Mouse (Mus musculus): ENCODE measurements around the gene Reck. TPM values are rescaled to one million over a fixed set of nuclear protein-coding genes. Genes with fewer than 3 reads are reported as not detected.

Reck gene
- 2.9 TPM for polyA plus RNA-seq (2014; fragmentation: Illumina TruSeq; extraction: RNeasy Lipid Tissue Mini Kit (QIAGEN cat#74804); ENCODE audit: low read depth, low replicate concordance)

DNA sequence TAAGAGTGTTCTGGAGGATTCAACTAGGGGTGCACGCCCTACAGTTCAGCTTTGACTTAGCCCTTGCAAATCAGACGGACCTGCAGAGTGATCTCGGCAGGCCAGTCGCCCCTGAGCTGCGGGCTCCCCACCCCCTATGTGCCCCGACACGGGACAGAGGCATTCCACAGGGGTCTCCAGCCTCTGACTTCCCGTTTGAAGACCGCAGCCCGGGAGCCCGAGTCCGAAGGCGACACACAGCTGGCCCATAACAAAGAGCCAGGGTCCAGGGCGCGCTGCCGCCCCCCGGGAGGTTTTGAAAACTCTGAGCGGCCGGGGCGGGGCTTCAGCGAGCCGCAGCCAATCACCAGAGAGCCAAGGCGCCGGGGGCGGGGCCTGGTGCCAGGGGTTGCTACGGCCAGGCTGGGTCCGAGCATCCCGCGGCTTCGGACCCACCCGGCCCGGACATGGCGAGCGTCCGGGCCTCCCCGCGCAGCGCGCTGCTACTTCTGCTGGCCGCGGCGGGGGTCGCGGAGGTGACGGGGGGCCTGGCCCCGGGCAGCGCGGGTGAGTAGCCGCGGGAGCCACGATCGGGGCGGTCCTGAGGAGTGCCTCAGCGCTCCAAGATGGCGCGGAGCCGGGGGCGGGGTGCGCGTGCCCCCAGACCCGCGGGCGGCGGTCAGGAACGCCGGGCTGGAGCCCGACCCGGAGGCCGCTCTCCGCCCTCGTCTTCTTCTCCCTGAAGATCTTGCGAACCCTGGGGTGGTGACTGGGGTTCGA is at the start of gene Reck:
Reck (plus strand) TSS at position 371 of the 759 bp plus-strand sequence.

DNA sequence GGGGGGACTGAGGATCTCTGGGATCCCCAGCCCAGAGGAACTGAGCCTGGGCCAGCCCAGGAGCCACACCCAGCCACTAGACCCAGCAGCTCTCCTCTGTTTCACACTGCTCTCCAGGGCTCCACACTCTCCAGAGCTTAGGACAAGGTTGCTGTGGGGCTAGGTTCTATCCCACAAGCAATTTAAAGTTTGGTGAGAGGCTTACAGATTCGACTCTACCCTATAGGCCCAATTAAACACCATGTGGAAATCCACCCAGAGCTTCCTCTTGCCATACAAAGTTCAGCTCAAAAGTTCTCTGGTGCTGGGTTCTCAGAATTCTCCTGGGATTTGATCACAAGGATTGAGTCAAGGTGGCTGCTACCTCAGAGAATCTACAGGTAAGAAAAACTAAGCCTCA is 35.2 kb upstream of the Reck start, which contains the start of gene Olfr157:
Olfr157 (minus strand) TSS at position 101 of the 400 bp plus-strand sequence.

DNA sequence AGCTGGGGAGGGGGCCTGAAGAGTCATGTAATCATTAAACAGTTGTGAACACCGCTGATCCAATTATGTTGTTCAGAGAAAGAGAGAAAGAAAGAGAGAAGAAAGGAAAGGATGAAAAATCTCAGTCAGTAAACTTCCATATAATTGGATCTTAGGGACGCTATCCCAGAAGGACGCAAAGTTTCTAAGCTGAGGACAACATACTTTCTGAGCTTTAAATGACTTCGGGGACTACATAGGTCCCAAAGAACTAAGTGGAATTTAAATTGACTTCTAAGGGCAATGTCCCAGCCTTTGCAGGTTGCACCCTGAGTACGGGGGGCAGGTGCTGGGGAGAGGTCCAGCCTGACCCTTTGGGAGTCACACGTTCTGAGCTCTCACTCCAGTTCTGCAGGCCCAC is 24.1 kb upstream of the Reck start, which contains the start of gene Olfr155:
Olfr155 (plus strand) TSS at position 301 of the 400 bp plus-strand sequence.

DNA sequence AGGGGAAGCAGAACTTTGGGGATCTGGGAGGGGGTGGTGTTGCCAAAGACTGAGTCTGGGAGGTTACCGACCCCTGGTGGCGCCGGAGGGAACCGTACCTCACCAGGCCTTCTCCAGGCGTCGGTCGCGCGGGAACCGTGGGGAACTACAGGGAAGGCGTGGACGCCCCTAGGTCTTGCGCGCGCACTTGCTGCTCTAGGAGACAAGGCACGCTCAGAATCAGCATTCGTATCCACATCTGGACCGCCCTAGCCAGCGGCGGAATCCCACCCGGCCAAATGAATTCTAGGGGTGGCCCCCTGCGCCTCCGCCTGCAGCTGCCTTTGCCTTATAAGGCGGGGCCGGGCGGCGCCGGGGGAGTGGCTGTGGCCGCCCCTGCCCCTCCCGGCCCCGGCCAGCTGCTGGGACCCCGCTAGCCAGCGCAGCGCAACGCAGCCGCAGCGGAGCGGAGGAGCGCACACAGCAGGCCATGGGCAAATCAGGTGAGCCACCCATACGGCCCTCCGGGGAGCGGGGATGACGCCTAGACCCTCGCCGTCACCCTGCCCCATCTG is 82.0 kb downstream of the Reck start, which contains the start of gene Glipr2:
Glipr2 (plus strand) TSS at position 110 of the 554 bp plus-strand sequence.

DNA sequence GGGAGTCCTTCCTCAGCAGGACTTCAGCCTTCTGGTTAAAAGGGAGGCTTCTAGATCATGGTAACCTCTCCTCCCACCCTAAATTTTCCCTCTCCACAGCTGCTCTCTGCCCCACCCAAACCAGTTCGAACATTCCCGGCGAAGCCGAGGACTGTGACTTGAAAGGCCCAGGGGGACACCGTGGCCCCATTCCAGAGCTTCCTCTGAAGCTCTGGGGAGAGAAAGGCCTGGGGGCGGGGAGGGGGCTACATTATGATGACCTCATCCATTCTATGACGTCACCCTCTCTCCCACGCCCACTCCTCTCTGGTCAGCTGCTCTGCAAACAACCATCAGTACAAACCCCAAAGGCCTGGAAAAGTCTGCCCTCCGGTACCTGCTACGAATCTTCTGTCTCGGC is 107.9 kb downstream of the Reck start, which contains the start of gene Ccin:
Ccin (plus strand) TSS at position 303 of the 400 bp plus-strand sequence.

Other genes starting within 250 kb of the Reck start
- 17.8 TPM for gene Npr2, start 243.6 kb upstream of the Reck start, polyA plus RNA-seq (2014; fragmentation: Illumina TruSeq; extraction: RNeasy Lipid Tissue Mini Kit (QIAGEN cat#74804); ENCODE audit: low read depth, low replicate concordance)
- not detected for gene Spag8, start 221.9 kb upstream of the Reck start, polyA plus RNA-seq (2014; fragmentation: Illumina TruSeq; extraction: RNeasy Lipid Tissue Mini Kit (QIAGEN cat#74804); ENCODE audit: low read depth, low replicate concordance)
- gene Hint2, start 219.1 kb upstream of the Reck start, polyA plus RNA-seq (2014; fragmentation: Illumina TruSeq; extraction: RNeasy Lipid Tissue Mini Kit (QIAGEN cat#74804); ENCODE audit: low read depth, low replicate concordance) = 23.0 TPM
- 0.72 TPM for gene Tmem8b, start 206.6 kb upstream of the Reck start, polyA plus RNA-seq (2014; fragmentation: Illumina TruSeq; extraction: RNeasy Lipid Tissue Mini Kit (QIAGEN cat#74804); ENCODE audit: low read depth, low replicate concordance)
- not detected for gene Fam221b, start 206.4 kb upstream of the Reck start, polyA plus RNA-seq (2014; fragmentation: Illumina TruSeq; extraction: RNeasy Lipid Tissue Mini Kit (QIAGEN cat#74804); ENCODE audit: low read depth, low replicate concordance)
- not detected for gene Olfr70, start 174.7 kb upstream of the Reck start, polyA plus RNA-seq (2014; fragmentation: Illumina TruSeq; extraction: RNeasy Lipid Tissue Mini Kit (QIAGEN cat#74804); ENCODE audit: low read depth, low replicate concordance)
- gene Olfr71, start 165.3 kb upstream of the Reck start, polyA plus RNA-seq (2014; fragmentation: Illumina TruSeq; extraction: RNeasy Lipid Tissue Mini Kit (QIAGEN cat#74804); ENCODE audit: low read depth, low replicate concordance) = not detected
- not detected for gene Hrct1, start 148.3 kb upstream of the Reck start, polyA plus RNA-seq (2014; fragmentation: Illumina TruSeq; extraction: RNeasy Lipid Tissue Mini Kit (QIAGEN cat#74804); ENCODE audit: low read depth, low replicate concordance)
- gene Spaar, start 145.5 kb upstream of the Reck start, polyA plus RNA-seq (2014; fragmentation: Illumina TruSeq; extraction: RNeasy Lipid Tissue Mini Kit (QIAGEN cat#74804); ENCODE audit: low read depth, low replicate concordance) = not detected
- not detected for gene Olfr159, start 104.5 kb upstream of the Reck start, polyA plus RNA-seq (2014; fragmentation: Illumina TruSeq; extraction: RNeasy Lipid Tissue Mini Kit (QIAGEN cat#74804); ENCODE audit: low read depth, low replicate concordance)
- gene Olfr156, start 51.6 kb upstream of the Reck start, polyA plus RNA-seq (2014; fragmentation: Illumina TruSeq; extraction: RNeasy Lipid Tissue Mini Kit (QIAGEN cat#74804); ENCODE audit: low read depth, low replicate concordance) = not detected
- not detected for gene Olfr157, start 35.3 kb upstream of the Reck start, polyA plus RNA-seq (2014; fragmentation: Illumina TruSeq; extraction: RNeasy Lipid Tissue Mini Kit (QIAGEN cat#74804); ENCODE audit: low read depth, low replicate concordance)
- gene Olfr155, start 24.0 kb upstream of the Reck start, polyA plus RNA-seq (2014; fragmentation: Illumina TruSeq; extraction: RNeasy Lipid Tissue Mini Kit (QIAGEN cat#74804); ENCODE audit: low read depth, low replicate concordance) = not detected
- 2.2 TPM for gene Glipr2, start 81.9 kb downstream of the Reck start, polyA plus RNA-seq (2014; fragmentation: Illumina TruSeq; extraction: RNeasy Lipid Tissue Mini Kit (QIAGEN cat#74804); ENCODE audit: low read depth, low replicate concordance)
- gene Ccin, start 108.0 kb downstream of the Reck start, polyA plus RNA-seq (2014; fragmentation: Illumina TruSeq; extraction: RNeasy Lipid Tissue Mini Kit (QIAGEN cat#74804); ENCODE audit: low read depth, low replicate concordance) = not detected
- gene Clta, start 128.9 kb downstream of the Reck start, polyA plus RNA-seq (2014; fragmentation: Illumina TruSeq; extraction: RNeasy Lipid Tissue Mini Kit (QIAGEN cat#74804); ENCODE audit: low read depth, low replicate concordance) = 52.0 TPM
- 60.7 TPM for gene Gne, start 208.6 kb downstream of the Reck start, polyA plus RNA-seq (2014; fragmentation: Illumina TruSeq; extraction: RNeasy Lipid Tissue Mini Kit (QIAGEN cat#74804); ENCODE audit: low read depth, low replicate concordance)